In the genomic region with DNA sequence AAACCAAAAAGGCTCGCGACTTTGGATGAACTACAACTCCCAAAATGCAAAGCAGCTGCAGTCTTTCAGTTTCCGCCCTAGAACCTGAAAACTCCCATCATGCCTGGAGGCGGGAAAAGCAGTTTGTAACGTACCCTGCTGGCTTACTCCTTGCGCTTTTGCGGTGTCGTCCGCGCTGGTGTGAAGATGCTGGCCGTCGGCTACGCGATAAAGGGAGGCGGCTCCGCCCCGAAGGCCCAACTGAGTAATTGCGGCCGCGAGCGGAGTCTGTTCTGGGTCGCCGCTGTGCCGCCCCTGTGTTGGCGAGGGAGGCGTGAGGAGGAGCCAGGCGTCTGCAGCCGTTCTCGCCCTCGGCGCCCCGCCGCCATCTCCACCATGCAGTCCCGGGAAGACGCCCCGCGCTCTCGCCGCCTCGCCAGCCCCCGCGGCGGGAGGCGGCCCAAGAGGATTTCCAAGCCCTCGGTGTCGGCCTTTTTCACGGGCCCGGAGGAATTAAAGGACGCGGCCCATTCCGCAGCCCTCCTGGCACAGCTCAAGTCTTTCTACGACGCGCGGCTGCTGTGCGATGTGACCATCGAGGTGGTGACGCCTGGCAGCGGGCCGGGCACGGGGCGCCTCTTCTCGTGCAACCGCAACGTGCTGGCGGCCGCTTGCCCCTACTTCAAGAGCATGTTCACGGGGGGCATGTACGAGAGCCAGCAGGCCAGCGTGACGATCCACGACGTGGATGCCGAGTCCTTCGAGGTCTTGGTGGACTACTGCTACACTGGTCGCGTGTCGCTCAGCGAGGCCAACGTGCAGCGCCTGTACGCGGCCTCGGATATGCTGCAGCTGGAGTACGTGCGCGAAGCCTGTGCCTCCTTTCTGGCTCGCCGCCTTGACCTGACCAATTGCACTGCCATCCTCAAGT, we compare ENCODE assay signal across 8 mouse cellular contexts. TPM values are rescaled to one million over a fixed set of nuclear protein-coding genes. Genes with fewer than 3 reads are reported as not detected.
A peak's percentile ranks its signal among the peaks of the same experiment; 100 is the strongest.
DNase-seq lines count a peak whose midpoint lies in the region; ATAC-seq and TF ChIP-seq lines count a peak whose summit lies in the region.
"Not testable (repeated sequence)": the region's sequence is repeated elsewhere in the genome, so short reads cannot be mapped to it uniquely, and the experiment has no call there.

A gene (plus strand): TSS at position 155 of the 910 bp plus-strand sequence.

- WGBS in hindbrain, embryonic 16.5 days: 7% methylated on average over 30 of the region's 89 CpGs

- peak; percentile 16 for DNase-seq in adipocyte (ENCODE audit: low spot score)
- peak; percentile 80 for DNase-seq in gastrocnemius, adult 2 months
- DNase-seq in left cerebral cortex, adult 11 months (ENCODE audit: low spot score): peak; percentile 49
- peak; percentile 89 for DNase-seq in lung, postnatal 36 days
- DNase-seq in retina, embryonic 14.5 days (ENCODE audit: low spot score): peak; percentile 94
- peak; percentile 68 to 74 for DNase-seq in thymus, postnatal 36 days

- H3K9ac ChIP-seq in hindbrain, embryonic 16.5 days (ENCODE audit: low read depth, low read length): peak within 1 kb of the TSS; percentile 66

- not testable (repeated sequence) for H3K27me3 ChIP-seq in hindbrain, embryonic 16.5 days (replicated peaks; ENCODE audit: control insufficient read depth, insufficient read depth, low read length)

- not testable (repeated sequence) for H3K9me3 ChIP-seq in hindbrain, embryonic 16.5 days (ENCODE audit: control insufficient read depth, low read length)

- H3K36me3 ChIP-seq in hindbrain, embryonic 16.5 days (ENCODE audit: control insufficient read depth, insufficient read depth, low read length): not testable (repeated sequence)

- TF ChIP-seq CTCF in cortical plate, adult 2 months (IDR thresholded peaks at IDR 0.05; ENCODE audit: extremely low read depth, insufficient read depth, low read length); gastrocnemius, adult 2 months (IDR thresholded peaks at IDR 0.05): not testable (repeated sequence)

- intact Hi-C loops in gastrocnemius, adult 2 months (cut with DNase I): not testable (repeated sequence)

- peak within 1 kb of the TSS; percentile 25 for H3K4me3 ChIP-seq in cortical plate, adult 2 months (ENCODE audit: insufficient read depth, low read length)
- H3K4me3 ChIP-seq in gastrocnemius, adult 2 months: peak within 1 kb of the TSS; percentile 73
- H3K4me3 ChIP-seq in hindbrain, embryonic 16.5 days (ENCODE audit: low read length): peak within 1 kb of the TSS; percentile 68

- H3K4me1 ChIP-seq in cortical plate, adult 2 months (ENCODE audit: control insufficient read depth, insufficient read depth, low read length); hindbrain, embryonic 16.5 days (ENCODE audit: control insufficient read depth, insufficient read depth, low read depth, low read length): not testable (repeated sequence)

- not testable (repeated sequence) for TF ChIP-seq POLR2A in cortical plate, adult 2 months (IDR thresholded peaks at IDR 0.05; ENCODE audit: extremely low read depth, insufficient read depth, low read length)

- peak; percentile 89 for ATAC-seq in hindbrain, embryonic 16.5 days

- not testable (repeated sequence) for H3K27ac ChIP-seq in cortical plate, adult 2 months (ENCODE audit: insufficient read depth, low read length); hindbrain, embryonic 16.5 days (ENCODE audit: low read depth, low read length)
- peak within 1 kb of the TSS; percentile 69 for H3K27ac ChIP-seq in gastrocnemius, adult 2 months

- peak within 1 kb of the TSS; percentile 82 for H3K4me2 ChIP-seq in hindbrain, embryonic 16.5 days (ENCODE audit: low read length)

RNA-seq across cellular contexts. Expression of the gene that starts here (rescaled TPM):
- polyA plus RNA-seq in cortical plate, adult 2 months (2012; rRNA removed): 0.83 and 0.86 TPM in 2 replicates
- total RNA-seq in gastrocnemius, adult 2 months (2021): under 1 TPM in 1 of 2 experiments, not detected in 1; 0.20 TPM
- polyA plus RNA-seq in hindbrain, embryonic 16.5 days (2015; fragmentation: Nextera tagmentation; extraction: Ambion mirVana): 1.6 and 2.0 TPM in 2 replicates

Comparison
In these comparisons a context has a peak if more than half of its experiments do, and no peak if none do; other contexts are left out.
1. Peak in DNase-seq, H3K4me3 ChIP-seq and H3K27ac ChIP-seq in gastrocnemius, adult 2 months; RNA of the gene not detected or under 1 TPM.
2. DNase-seq: peak in every context shown above with its lines; median percentile 94 in retina, embryonic 14.5 days; 89 in lung, postnatal 36 days; 80 in gastrocnemius, adult 2 months; 71 in thymus, postnatal 36 days; 49 in left cerebral cortex, adult 11 months; 16 in adipocyte.